Mouse (Mus musculus): ENCODE data around the gene Csad. TPM values are rescaled to one million over a fixed set of nuclear protein-coding genes. Genes with fewer than 3 reads are reported as not detected.
A peak's percentile ranks its signal among the peaks of the same experiment; 100 is the strongest.

Csad gene
- polyA plus RNA-seq, 1 experiment from 2014 or later: 78.1 TPM

DNA sequence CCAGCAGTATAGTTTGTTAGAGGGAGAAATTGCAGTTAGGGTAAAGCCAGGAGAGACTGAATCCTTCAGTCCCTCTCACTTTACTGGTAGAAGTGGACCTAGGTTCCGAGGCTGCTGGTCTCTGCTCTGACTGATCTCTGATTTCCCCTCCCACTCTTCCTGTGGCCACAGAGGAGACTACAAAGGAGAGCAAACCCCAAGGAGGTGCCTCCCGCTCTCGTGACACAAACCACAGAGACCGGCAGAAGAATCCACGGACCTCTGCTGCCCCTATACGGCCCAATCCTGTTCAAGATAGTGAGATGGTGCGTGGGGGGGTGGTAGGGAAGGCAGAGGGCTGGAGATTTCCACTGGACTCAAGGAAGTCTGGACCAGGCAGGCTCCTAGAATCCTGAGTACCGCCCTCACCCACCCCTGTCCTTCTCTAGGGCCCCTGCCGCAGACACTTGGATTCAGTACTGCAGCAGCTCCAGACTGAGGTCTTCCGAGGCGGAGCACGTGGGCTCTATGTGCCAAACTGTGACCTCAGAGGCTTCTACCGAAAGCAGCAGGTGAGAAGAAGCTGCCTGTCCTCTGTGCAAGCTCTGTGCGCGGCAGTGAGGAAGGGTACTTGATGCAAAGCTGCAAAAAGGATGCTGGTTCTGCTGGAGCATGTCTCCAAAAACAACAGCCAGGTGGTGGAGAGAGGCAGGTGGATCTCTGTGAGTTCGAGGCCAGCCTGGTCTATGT, 56.7 kb downstream of the Csad start:
- H3K27me3 ChIP-seq: peaks cover 27% of the 10 kb centered on the region
- H3K4me1 ChIP-seq: peaks cover 31% of the 10 kb centered on the region
- no peak overlapping the region for H3K4me3 ChIP-seq
- no peaks in the 10 kb centered on the region for H3K9me3 ChIP-seq
- no peak overlapping the region for H3K9ac ChIP-seq
- no peak overlapping the region for H3K27ac ChIP-seq
- 51% methylated on average over 16 of the region's 16 CpGs for WGBS
- H3K36me3 ChIP-seq: no peaks in the 10 kb centered on the region
- ATAC-seq (ENCODE audit: borderline replicate concordance, extremely low read depth, low FRiP score, low TSS enrichment): no peak
- no peak overlapping the region for H3K4me2 ChIP-seq

DNA sequence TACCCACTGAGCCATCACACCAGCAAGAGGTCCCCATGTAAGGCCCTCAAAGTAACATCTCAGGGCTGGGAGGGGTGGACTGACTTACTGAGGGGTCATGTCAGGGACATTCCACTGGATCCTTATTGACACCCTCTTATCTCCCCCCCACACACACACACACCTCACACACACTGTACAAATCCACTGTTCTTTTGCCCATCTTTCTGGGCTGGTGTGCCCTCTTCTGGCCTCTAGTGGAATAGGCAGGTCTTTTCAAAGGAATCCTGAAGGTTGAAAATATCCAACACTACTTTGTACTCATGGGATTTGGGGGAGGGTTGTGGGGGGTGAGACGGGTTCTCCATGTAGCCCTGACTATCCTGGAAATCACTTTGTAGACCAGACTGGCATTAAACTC, 57.6 kb downstream of the Csad start:
- WGBS: 3% methylated on average over 1 of the region's 1 CpGs
- H3K9me3 ChIP-seq: no peaks in the 10 kb centered on the region
- no peak overlapping the region for H3K9ac ChIP-seq
- H3K4me3 ChIP-seq: no peak overlapping the region
- no peak for ATAC-seq (ENCODE audit: borderline replicate concordance, extremely low read depth, low FRiP score, low TSS enrichment)
- peaks cover 27% of the 10 kb centered on the region for H3K27me3 ChIP-seq
- no peaks in the 10 kb centered on the region for H3K36me3 ChIP-seq
- H3K4me1 ChIP-seq: peaks cover 37% of the 10 kb centered on the region
- H3K4me2 ChIP-seq: no peak overlapping the region
- no peak overlapping the region for H3K27ac ChIP-seq

DNA sequence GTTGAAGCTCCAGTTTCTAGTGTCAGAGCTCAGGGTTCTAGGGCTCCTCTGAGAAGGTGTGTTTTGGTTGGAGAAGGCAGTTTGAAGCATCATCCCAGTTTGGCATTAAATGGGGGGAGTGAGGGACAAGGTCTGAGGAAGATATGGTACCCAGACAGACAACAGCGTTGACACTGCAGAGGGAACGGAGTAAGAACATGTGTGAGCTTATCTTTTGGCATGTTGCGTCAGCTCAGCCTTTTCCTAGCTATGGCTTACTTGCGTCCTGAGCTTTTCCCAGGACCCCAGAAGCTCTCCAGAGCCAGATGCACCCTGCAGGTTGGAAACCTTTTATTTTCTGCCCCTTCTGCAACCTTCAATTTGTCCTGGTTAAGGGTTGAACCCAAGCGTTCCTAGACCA, 58.4 kb downstream of the Csad start:
- Histone ChIP-seq H3K36me3 (no peaks in the 10 kb centered on the region), H3K4me1 (peaks cover 37% of the 10 kb centered on the region), H3K9ac (no peak overlapping the region), H3K9me3 (no peaks in the 10 kb centered on the region), H3K27ac (no peak overlapping the region), H3K4me3 (no peak overlapping the region), H3K4me2 (no peak overlapping the region), H3K27me3 (peaks cover 27% of the 10 kb centered on the region)
- ATAC-seq (ENCODE audit: borderline replicate concordance, extremely low read depth, low FRiP score, low TSS enrichment): no peak
- WGBS: 74% methylated on average over 5 of the region's 5 CpGs

DNA sequence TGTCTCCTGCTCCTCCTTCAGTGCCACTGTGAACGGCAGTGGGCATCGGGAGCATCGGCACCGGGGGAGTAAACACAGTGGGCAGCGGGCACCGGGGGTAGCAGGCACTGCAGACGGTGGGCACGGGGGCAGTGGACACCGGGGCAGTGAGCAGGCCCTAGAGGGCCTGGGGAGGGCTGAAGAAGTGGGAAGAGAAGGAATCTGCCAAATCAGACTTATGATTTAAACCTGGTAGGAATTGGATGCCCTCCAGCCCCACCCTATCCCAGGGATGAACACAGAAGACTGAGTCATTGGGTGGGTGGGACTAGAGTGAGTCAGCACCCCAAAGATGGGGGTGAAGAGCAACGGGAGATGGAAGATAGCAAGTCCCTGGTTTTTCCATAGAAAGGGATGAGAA, 59.2 kb downstream of the Csad start:
- Histone ChIP-seq H3K9me3 (no peaks in the 10 kb centered on the region), H3K4me3 (no peak overlapping the region), H3K27me3 (peaks cover 27% of the 10 kb centered on the region), H3K4me2 (no peak overlapping the region), H3K36me3 (no peaks in the 10 kb centered on the region), H3K27ac (no peak overlapping the region), H3K9ac (no peak overlapping the region), H3K4me1 (peaks cover 29% of the 10 kb centered on the region)
- ATAC-seq (ENCODE audit: borderline replicate concordance, extremely low read depth, low FRiP score, low TSS enrichment): no peak
- 84% methylated on average over 9 of the region's 10 CpGs for WGBS

DNA sequence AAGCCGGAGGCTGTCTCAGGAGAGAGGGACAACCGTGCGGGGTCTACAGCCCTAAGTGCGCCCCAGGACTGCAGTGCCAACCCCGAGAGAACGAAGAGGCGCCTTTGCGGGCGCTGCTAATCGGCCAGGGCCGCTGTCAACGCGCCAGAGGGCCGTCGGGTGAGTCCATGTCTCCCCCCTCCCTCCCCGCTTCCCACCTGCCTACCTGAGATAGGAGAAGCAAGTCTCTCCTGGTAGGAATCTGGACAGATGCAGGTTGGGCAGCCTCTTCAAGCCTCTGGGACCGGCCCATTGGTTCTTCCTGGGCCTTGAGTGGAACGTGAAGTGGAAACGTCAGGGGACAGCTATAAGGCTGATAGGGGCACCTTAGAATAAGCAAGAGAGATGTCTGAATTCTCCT, 59.8 kb downstream of the Csad start:
- 15% methylated on average over 19 of the region's 19 CpGs for WGBS
- Histone ChIP-seq H3K9ac (0 out of 2 replicates have a peak overlapping the region, but pooled peaks have one; percentile 2), H3K4me3 (peak overlapping the region; percentile 20), H3K36me3 (no peaks in the 10 kb centered on the region), H3K9me3 (no peaks in the 10 kb centered on the region), H3K27me3 (peaks cover 27% of the 10 kb centered on the region), H3K27ac (no peak overlapping the region), H3K4me2 (peak overlapping the region; percentile 50), H3K4me1 (peaks cover 27% of the 10 kb centered on the region)
- ATAC-seq (ENCODE audit: borderline replicate concordance, extremely low read depth, low FRiP score, low TSS enrichment): no peak

DNA sequence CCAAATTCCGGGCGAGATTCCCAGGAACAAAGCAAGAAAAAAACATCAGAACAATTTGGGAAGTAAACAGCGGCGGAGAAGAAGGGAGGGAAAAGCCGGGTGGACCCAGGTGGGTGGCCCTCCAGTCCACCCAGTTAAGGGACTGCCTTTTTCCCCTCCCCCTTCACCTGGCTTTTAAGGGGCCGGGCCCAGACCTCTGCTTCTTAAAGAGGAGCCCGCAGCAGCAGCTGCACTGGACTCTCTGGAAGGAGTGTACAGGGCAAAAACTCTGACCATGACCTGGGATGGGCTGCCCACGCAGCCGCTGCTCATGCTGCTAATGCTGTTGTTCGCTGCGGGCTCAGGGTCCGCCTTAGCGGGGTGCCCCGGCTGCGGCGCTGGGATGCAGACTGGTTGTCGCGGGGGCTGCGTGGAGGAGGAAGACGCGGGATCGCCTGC, 60.2 kb downstream of the Csad start, which contains the start of gene Igfbp6:
TSS of gene Igfbp6 (plus strand) at position 89 of the 438 bp plus-strand sequence.
- 7% methylated on average over 22 of the region's 22 CpGs for WGBS
- H3K9me3 ChIP-seq: no peaks in the 10 kb centered on the region
- H3K27ac ChIP-seq: peak within 1 kb of the TSS; percentile 46
- H3K4me3 ChIP-seq: peak within 1 kb of the TSS; percentile 20
- peaks cover 27% of the 10 kb centered on the region for H3K27me3 ChIP-seq
- H3K4me2 ChIP-seq: peak within 1 kb of the TSS; percentile 50
- peak within 1 kb of the TSS; percentile 2; the same call in 1 of the 2 replicates for H3K9ac ChIP-seq
- no peak for ATAC-seq (ENCODE audit: borderline replicate concordance, extremely low read depth, low FRiP score, low TSS enrichment)
- H3K36me3 ChIP-seq: no peaks in the 10 kb centered on the region
- peaks cover 27% of the 10 kb centered on the region for H3K4me1 ChIP-seq

DNA sequence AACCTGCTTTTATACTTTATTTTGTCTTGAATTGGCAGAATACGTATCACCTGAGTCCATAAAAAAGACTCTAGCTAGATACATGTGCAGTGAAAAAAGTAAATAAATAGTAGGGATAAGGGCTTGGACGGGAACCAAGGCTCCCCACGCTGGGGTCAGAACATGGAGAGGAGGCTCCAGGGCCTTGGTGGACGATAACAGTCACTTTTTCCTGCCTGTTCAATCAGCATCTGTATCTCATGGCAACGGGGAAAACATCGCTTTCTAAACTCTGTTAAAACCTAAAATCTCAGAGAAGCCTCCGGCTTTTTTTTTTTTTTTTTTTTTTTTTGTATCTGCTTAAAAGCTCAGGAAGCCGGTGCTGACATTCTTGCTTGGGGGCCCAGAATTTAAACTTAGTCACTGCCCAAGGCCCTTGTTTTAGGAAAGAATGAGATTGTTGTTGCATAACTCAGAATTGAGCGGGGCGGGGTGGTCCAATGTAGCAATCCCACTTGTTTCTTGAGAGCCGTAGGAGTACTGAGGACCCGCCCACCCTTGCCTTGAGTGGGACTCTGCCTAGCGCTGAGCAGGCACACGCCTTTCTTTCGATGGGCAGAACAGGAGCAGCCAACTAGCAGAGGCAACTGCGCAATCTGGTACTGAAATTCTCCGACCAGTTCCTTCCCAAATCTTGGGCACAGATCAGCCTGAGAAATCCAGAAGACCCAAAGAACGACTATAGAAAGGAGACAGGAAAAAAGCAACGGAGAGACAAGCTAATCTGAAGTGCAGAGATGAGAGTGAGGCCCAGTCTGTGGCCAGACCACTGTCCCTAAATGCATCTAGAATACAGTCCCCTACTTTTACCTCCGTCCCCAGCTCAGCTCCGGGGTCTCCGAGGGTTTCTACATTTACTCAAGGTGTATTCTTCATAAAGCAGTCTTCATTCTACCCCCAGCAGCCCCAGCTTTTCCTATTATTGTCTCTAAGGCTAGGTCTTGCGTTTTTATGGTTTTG, 61.3 kb downstream of the Csad start:
- Histone ChIP-seq H3K4me1 (peaks cover 27% of the 10 kb centered on the region), H3K4me3 (no peak overlapping the region), H3K4me2 (0 out of 2 replicates have a peak overlapping the region, but pooled peaks have one; percentile 7), H3K27ac (peak overlapping the region; percentile 46), H3K9ac (peak overlapping the region; percentile 1; the same call in 1 of the 2 replicates), H3K36me3 (no peaks in the 10 kb centered on the region), H3K27me3 (peaks cover 27% of the 10 kb centered on the region), H3K9me3 (no peaks in the 10 kb centered on the region)
- peak; percentile 85 for ATAC-seq (ENCODE audit: borderline replicate concordance, extremely low read depth, low FRiP score, low TSS enrichment)
- WGBS: 37% methylated on average over 23 of the region's 23 CpGs

DNA sequence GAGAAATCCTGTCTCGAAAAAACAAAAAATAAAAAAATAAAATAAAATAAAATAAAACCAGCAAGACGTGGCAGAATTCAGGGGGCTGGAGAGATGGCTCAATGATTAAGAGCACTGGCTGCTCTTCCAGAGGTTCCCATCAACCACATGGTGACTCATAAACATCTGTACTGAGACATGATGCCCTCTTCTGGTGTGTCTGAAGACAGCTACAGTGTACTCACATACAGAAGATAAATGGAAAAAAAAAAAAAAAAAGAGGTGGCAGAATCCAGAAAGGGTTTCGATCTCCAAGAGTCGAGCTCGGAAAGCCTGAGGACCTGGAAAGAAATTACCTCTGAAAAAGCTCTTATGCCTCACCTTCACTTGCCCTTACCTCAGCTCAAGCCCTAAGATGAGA, 63.4 kb downstream of the Csad start:
- H3K4me1 ChIP-seq: peaks cover 36% of the 10 kb centered on the region
- H3K36me3 ChIP-seq: no peaks in the 10 kb centered on the region
- H3K9ac ChIP-seq: no peak overlapping the region
- 86% methylated on average over 5 of the region's 5 CpGs for WGBS
- no peak for ATAC-seq (ENCODE audit: borderline replicate concordance, extremely low read depth, low FRiP score, low TSS enrichment)
- H3K4me3 ChIP-seq: no peak overlapping the region
- no peak overlapping the region for H3K4me2 ChIP-seq
- no peak overlapping the region for H3K27ac ChIP-seq
- peaks cover 25% of the 10 kb centered on the region for H3K27me3 ChIP-seq
- no peaks in the 10 kb centered on the region for H3K9me3 ChIP-seq

DNA sequence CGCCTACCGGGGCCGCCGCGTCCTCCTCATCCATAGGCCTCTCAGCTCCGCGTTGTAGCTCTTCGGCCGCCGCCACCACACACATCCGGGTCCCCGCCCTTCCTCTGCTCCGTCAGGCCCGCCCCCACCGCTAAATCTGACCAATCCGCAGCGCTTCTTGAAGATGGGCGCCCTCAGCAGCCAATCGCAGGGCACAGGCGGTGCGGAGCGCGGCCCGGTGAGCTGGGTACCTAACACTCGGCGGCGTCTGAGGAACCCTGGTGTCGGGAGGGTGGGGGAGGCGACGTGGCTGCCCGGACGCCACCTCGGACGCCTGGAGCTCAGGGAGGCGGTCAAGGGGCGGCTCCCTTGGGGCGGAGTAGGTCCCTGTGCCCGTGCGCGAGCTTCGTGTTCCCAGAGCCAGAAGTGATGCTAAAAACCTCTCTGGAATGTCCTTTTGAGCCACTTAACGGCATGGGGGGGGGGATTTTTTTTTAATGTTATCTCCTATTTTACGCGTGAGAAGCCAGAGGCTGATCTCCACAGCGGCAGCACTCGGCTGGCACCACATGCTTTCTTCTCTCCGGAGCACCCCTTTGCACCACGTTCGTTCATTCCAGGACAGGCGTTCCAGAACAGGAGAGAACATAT, 68.3 kb downstream of the Csad start, which contains the start of gene Spryd3:
TSS of gene Spryd3 (minus strand) at position 106 of the 630 bp plus-strand sequence.
- peak; percentile 99 for ATAC-seq (ENCODE audit: borderline replicate concordance, extremely low read depth, low FRiP score, low TSS enrichment)
- no peaks in the 10 kb centered on the region for H3K9me3 ChIP-seq
- H3K27me3 ChIP-seq: no peaks in the 10 kb centered on the region
- H3K4me2 ChIP-seq: peak within 1 kb of the TSS; percentile 85
- peak within 1 kb of the TSS; percentile 75 for H3K9ac ChIP-seq
- peaks cover 19% of the 10 kb centered on the region for H3K4me1 ChIP-seq
- under 1% methylated on average over 48 of the region's 50 CpGs for WGBS
- peaks cover 13% of the 10 kb centered on the region for H3K36me3 ChIP-seq
- H3K27ac ChIP-seq: peak within 1 kb of the TSS; percentile 77
- peak within 1 kb of the TSS; percentile 93 for H3K4me3 ChIP-seq

DNA sequence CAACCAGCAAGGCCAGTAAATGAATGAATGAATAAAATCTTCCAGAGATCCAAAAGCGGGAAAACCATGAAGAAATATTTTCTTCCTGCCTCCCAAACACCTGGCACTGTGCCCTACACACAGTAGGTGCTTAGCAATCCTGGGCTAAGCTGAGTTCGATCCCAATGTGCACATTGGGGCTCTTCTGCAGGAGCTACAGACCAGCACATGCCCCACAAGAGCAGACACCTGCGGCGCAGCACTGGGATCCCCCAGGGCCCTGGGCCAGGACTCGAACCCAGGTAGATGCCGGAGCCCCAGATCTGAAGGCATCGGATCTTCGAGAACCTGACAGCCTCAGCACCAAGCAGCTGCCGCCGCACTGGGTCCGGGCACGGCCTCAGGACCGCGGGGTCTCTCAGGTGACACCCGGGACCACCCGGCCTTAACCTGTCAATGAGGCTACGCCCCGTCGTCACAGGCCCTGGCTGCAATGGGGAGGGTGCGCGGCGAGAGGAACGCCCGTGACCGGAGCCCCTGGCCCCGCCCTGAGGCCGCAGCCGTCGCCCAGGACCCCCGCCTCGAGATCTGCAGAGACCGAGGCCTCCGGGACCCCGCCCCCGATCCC, 68.9 kb downstream of the Csad start:
- WGBS: 2% methylated on average over 27 of the region's 35 CpGs
- peak overlapping the region; percentile 75 for H3K9ac ChIP-seq
- H3K4me1 ChIP-seq: peaks cover 19% of the 10 kb centered on the region
- H3K27ac ChIP-seq: peak overlapping the region; percentile 75
- H3K27me3 ChIP-seq: no peaks in the 10 kb centered on the region
- peak overlapping the region; percentile 85 for H3K4me2 ChIP-seq
- H3K9me3 ChIP-seq: no peaks in the 10 kb centered on the region
- peak overlapping the region; percentile 93 for H3K4me3 ChIP-seq
- H3K36me3 ChIP-seq: peaks cover 19% of the 10 kb centered on the region
- ATAC-seq (ENCODE audit: borderline replicate concordance, extremely low read depth, low FRiP score, low TSS enrichment): no peak

DNA sequence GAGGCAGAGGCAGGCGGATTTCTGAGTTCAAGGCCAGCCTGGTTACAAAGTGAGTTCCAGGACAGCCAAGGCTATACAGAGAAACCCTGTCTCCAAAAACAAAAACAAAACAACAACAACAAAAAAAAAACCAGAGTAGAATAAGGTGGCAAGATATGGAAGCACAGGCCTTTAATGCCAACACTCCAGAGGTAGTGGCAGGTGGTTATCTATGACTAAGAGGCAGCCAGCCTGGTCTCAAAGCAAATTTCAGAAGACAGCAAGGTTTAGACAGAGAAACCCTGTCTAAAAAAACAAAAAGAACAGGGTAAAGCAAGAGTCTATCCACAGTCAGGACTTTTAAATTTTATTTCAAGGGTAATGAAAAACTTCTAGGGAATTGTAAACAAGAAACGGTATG, 69.8 kb downstream of the Csad start:
- no peak overlapping the region for H3K9ac ChIP-seq
- peaks cover 29% of the 10 kb centered on the region for H3K36me3 ChIP-seq
- 66% methylated on average over 2 of the region's 2 CpGs for WGBS
- H3K27me3 ChIP-seq: no peaks in the 10 kb centered on the region
- no peak for ATAC-seq (ENCODE audit: borderline replicate concordance, extremely low read depth, low FRiP score, low TSS enrichment)
- no peak overlapping the region for H3K4me3 ChIP-seq
- H3K9me3 ChIP-seq: no peaks in the 10 kb centered on the region
- H3K27ac ChIP-seq: no peak overlapping the region
- peaks cover 19% of the 10 kb centered on the region for H3K4me1 ChIP-seq
- peak overlapping the region; percentile 85 for H3K4me2 ChIP-seq

All from lung, embryonic 15.5 days (tissue).